Mouse (Mus musculus): ENCODE measurements around the gene Zbed3. TPM values are rescaled to one million over a fixed set of nuclear protein-coding genes. Genes with fewer than 3 reads are reported as not detected.

Zbed3 gene
- polyA plus RNA-seq, 1 experiment from 2014 or later: 73.5 TPM

DNA sequence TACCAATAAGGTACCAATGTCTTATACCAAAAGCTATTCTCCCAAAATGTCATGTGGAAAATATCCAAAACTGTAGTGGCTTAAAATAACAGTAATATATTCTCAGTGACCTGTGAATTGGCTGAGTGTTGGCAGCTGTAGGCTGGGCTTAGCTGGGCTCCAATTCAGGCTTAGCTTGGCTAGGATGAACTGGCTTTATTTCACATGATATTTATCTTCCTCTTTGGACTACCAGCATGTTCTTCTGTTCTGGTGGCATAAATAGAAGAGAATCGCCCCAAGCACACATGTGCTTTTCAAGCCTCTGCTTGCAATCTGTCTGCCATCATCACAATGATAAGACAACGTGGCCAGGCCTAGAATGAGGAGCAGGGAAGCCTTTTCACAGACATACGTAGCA, 23.5 kb upstream of the Zbed3 start:
- H3K27me3 ChIP-seq (ENCODE audit: insufficient read depth, low read length): no peaks in the 10 kb centered on the region
- H3K9ac ChIP-seq (ENCODE audit: low read depth, low read length): no peak overlapping the region
- WGBS: 69% methylated on average over 3 of the region's 3 CpGs
- H3K36me3 ChIP-seq (ENCODE audit: insufficient read depth, low read length): no peaks in the 10 kb centered on the region
- ATAC-seq (replicated peaks; ENCODE audit: low FRiP score, low read depth) (no peak), DNase-seq (ENCODE audit: low spot score) (no peak)
- no peaks in the 10 kb centered on the region for H3K9me3 ChIP-seq (replicated peaks; ENCODE audit: low read length)
- TF ChIP-seq CTCF (IDR thresholded peaks at IDR 0.05; ENCODE audit: low read depth): no peak
- no peak overlapping the region for H3K27ac ChIP-seq
- no peaks in the 10 kb centered on the region for H3K4me1 ChIP-seq (replicated peaks; ENCODE audit: insufficient read depth, low read length)
- H3K4me3 ChIP-seq (replicated peaks; ENCODE audit: low read depth, low read length): no peak overlapping the region
- H3K4me2 ChIP-seq (ENCODE audit: low read length): no peak overlapping the region

DNA sequence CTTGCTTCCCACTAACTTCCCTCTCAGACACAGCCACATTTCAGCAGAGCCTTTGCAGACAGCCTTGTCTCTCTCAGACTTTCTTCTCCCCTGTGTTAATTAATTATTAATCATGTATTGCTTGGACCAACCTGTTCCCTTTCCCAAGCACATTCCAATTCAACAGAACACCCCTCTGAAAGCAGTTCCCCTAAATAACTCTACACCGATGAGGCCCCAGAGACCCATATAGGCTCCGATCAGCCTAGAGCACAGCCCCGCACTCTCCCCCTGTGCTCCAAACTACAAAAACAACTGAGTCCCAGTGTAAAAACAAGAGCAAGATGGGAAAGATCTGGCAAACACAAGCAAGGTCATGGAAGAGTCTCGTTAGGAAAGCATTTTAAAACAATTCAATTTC, 16.8 kb upstream of the Zbed3 start:
- Histone ChIP-seq H3K4me2 (ENCODE audit: low read length) (peak overlapping the region; percentile 14; the same call in 1 of the 2 replicates), H3K36me3 (ENCODE audit: insufficient read depth, low read length) (no peaks in the 10 kb centered on the region), H3K4me3 (replicated peaks; ENCODE audit: low read depth, low read length) (no peak overlapping the region), H3K9me3 (replicated peaks; ENCODE audit: low read length) (no peaks in the 10 kb centered on the region), H3K9ac (ENCODE audit: low read depth, low read length) (no peak overlapping the region), H3K27ac (peak overlapping the region; percentile 62; the same call in 1 of the 2 replicates), H3K4me1 (replicated peaks; ENCODE audit: insufficient read depth, low read length) (no peaks in the 10 kb centered on the region), H3K27me3 (ENCODE audit: insufficient read depth, low read length) (no peaks in the 10 kb centered on the region)
- no peak for TF ChIP-seq CTCF (IDR thresholded peaks at IDR 0.05; ENCODE audit: low read depth)
- DNase-seq (ENCODE audit: low spot score) (no peak), ATAC-seq (replicated peaks; ENCODE audit: low FRiP score, low read depth) (no peak)
- WGBS: 31% methylated on average over 4 of the region's 4 CpGs

DNA sequence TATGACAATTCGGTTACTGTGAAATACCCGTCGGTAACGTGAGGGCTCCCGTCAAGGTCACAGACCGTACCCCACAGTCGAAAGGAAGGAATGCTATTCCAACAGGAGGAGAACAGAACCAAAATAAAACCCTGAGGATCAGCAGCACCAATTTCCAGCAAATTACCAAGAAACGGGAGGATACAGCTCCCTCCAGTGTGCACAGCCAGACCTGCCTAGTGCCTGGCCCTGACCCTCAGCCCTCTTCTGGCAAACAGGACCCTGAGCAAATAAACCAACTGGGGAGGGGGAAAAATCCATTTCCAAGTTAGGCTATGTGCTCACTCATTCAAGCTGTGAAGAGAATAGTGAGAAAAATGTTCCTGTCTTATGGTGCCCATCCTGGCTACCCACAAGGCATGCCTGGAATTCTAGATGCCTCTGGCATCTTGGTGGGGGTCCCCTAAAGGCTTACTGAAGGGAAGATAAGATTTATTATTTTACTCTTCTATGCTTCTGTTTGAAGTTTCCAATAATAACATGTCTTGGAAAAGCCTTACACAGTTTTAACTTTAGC, 16.2 kb upstream of the Zbed3 start:
- Histone ChIP-seq H3K4me3 (replicated peaks; ENCODE audit: low read depth, low read length) (no peak overlapping the region), H3K9me3 (replicated peaks; ENCODE audit: low read length) (no peaks in the 10 kb centered on the region), H3K27ac (peak overlapping the region; percentile 62; the same call in 1 of the 2 replicates), H3K9ac (ENCODE audit: low read depth, low read length) (no peak overlapping the region), H3K27me3 (ENCODE audit: insufficient read depth, low read length) (no peaks in the 10 kb centered on the region), H3K36me3 (ENCODE audit: insufficient read depth, low read length) (no peaks in the 10 kb centered on the region), H3K4me2 (ENCODE audit: low read length) (0 out of 2 replicates have a peak overlapping the region, but pooled peaks have one; percentile 14), H3K4me1 (replicated peaks; ENCODE audit: insufficient read depth, low read length) (no peaks in the 10 kb centered on the region)
- TF ChIP-seq CTCF (IDR thresholded peaks at IDR 0.05; ENCODE audit: low read depth): peak; percentile 40; the same call in 1 of the 2 replicates
- DNase-seq (ENCODE audit: low spot score) (no peak), ATAC-seq (replicated peaks; ENCODE audit: low FRiP score, low read depth) (no peak)
- 43% methylated on average over 8 of the region's 8 CpGs for WGBS

DNA sequence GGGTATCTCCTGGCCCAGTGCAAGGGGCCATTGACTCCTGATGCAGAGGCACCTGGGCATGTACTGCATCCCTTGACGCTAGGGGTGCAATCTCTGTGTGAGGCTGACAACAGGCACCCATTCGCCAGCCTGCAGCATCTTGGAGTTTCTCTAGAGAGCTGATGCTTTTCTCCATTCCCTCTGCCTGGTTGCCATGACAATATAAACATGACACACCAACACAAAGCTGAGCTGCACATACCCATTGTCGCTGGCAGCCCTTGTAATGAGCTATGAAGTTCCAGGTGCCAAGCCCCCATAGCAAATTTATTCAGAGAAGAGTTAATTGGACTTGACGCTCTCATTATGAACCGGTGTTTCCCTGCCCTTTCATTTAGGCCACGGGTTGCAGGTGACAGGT, 11.4 kb upstream of the Zbed3 start:
- WGBS: 80% methylated on average over 6 of the region's 6 CpGs

DNA sequence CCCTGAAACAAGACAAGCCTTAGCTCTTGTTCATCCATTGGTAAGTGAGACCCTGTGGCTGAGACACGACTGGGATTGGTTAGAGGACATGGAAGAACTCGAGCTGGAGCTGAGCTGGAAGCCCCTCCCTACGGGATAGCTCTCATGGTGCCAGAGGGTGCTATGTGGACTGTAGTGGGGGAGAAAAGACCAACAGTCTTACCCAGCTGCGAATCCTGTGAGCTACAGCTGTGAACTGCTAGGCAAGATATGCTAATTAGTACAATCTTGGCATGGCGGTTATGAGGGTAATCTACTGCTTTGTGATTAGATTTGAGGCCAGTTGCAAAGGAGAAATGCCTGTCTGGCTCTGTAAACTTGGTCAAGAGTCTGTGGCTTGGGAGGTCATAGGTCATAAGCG, 4.3 kb upstream of the Zbed3 start:
- WGBS: 70% methylated on average over 6 of the region's 6 CpGs
- no peaks in the 10 kb centered on the region for H3K9me3 ChIP-seq (replicated peaks; ENCODE audit: low read length)
- no peak for TF ChIP-seq CTCF (IDR thresholded peaks at IDR 0.05; ENCODE audit: low read depth)
- H3K27me3 ChIP-seq (ENCODE audit: insufficient read depth, low read length): no peaks in the 10 kb centered on the region
- H3K4me2 ChIP-seq (ENCODE audit: low read length): no peak overlapping the region
- DNase-seq (ENCODE audit: low spot score): no peak
- ATAC-seq (replicated peaks; ENCODE audit: low FRiP score, low read depth): no peak
- H3K27ac ChIP-seq: peak overlapping the region; percentile 88
- 0 out of 2 replicates have a peak, but pooled peaks cover 4% of the 10 kb centered on the region for H3K4me1 ChIP-seq (replicated peaks; ENCODE audit: insufficient read depth, low read length)
- no peak overlapping the region for H3K4me3 ChIP-seq (replicated peaks; ENCODE audit: low read depth, low read length)
- no peak overlapping the region for H3K9ac ChIP-seq (ENCODE audit: low read depth, low read length)
- no peaks in the 10 kb centered on the region for H3K36me3 ChIP-seq (ENCODE audit: insufficient read depth, low read length)

More for the DNA sequence above, 11.4 kb upstream of the Zbed3 start:
- Histone ChIP-seq H3K36me3 (ENCODE audit: insufficient read depth, low read length) (no peaks in the 10 kb centered on the region), H3K9me3 (replicated peaks; ENCODE audit: low read length) (no peaks in the 10 kb centered on the region), H3K27me3 (ENCODE audit: insufficient read depth, low read length) (no peaks in the 10 kb centered on the region), H3K4me2 (ENCODE audit: low read length) (no peak overlapping the region), H3K4me3 (replicated peaks; ENCODE audit: low read depth, low read length) (no peak overlapping the region), H3K9ac (ENCODE audit: low read depth, low read length) (no peak overlapping the region), H3K27ac (no peak overlapping the region), H3K4me1 (replicated peaks; ENCODE audit: insufficient read depth, low read length) (no peaks in the 10 kb centered on the region)
- TF ChIP-seq CTCF (IDR thresholded peaks at IDR 0.05; ENCODE audit: low read depth): no peak
- DNase-seq (ENCODE audit: low spot score): no peak
- ATAC-seq (replicated peaks; ENCODE audit: low FRiP score, low read depth): no peak

DNA sequence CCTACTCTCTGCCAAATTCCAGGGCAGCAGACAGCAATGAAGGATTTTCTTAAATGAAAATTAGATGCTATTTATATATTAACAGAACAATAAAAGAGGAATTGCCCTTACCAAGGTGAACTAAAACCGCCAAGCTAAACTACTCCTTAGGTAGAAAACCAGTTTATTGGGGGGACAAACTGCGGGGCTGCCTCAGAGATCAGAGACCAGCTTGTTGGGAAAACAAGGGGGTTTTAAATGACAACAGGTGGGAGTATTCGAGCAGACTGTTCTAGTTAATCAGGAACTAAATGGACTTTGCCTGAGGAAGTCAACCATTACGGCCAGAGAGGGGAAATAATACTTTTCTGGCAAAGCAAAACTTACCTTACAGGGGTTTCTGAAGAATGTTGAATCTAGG, 3.0 kb upstream of the Zbed3 start:
- H3K27me3 ChIP-seq (ENCODE audit: insufficient read depth, low read length): no peaks in the 10 kb centered on the region
- peak; percentile 63 for DNase-seq (ENCODE audit: low spot score)
- H3K4me3 ChIP-seq (replicated peaks; ENCODE audit: low read depth, low read length): no peak overlapping the region
- H3K4me1 ChIP-seq (replicated peaks; ENCODE audit: insufficient read depth, low read length): 0 out of 2 replicates have a peak, but pooled peaks cover 4% of the 10 kb centered on the region
- no peaks in the 10 kb centered on the region for H3K9me3 ChIP-seq (replicated peaks; ENCODE audit: low read length)
- H3K27ac ChIP-seq: peak overlapping the region; percentile 88
- no peak overlapping the region for H3K9ac ChIP-seq (ENCODE audit: low read depth, low read length)
- H3K36me3 ChIP-seq (ENCODE audit: insufficient read depth, low read length): no peaks in the 10 kb centered on the region
- peak overlapping the region; percentile 15; the same call in 1 of the 2 replicates for H3K4me2 ChIP-seq (ENCODE audit: low read length)
- ATAC-seq (replicated peaks; ENCODE audit: low FRiP score, low read depth): no peak
- TF ChIP-seq CTCF (IDR thresholded peaks at IDR 0.05; ENCODE audit: low read depth): no peak
- 16% methylated on average over 4 of the region's 4 CpGs for WGBS

All from kidney, postnatal 0 days (tissue).